Mouse (Mus musculus) liver, adult 2 months (tissue): Measurements from ENCODE around the gene Wwox.

Experiments used
- CTCF ChIP-seq: fragments of 200-500 bp; IDR thresholded peaks from 2 replicates; pipeline ENCODE4 v1.5.1; 2011; ENCODE audit warnings: low read depth, low read length, control low read depth
- POLR2A ChIP-seq: fragments of 200-500 bp; IDR thresholded peaks from 2 replicates; pipeline ENCODE4 v1.6.1; 2011; ENCODE audit warnings: low read length, control low read depth; ENCODE audit not compliant: insufficient read depth; ENCODE audit errors: extremely low read depth

- TF ChIP-seq CTCF, result no peak
- TF ChIP-seq POLR2A, result no peak
These were observed 176.5 kb downstream of the Wwox start for GRCm38 (mm10) chr8:114615908-114616307.
